Mouse (Mus musculus): ENCODE measurements around the gene Dhx30. TPM values are rescaled to one million over a fixed set of nuclear protein-coding genes. Genes with fewer than 3 reads are reported as not detected.

Gene Dhx30
- polyA plus RNA-seq (2017; shearing (Covaris generic)) = 141 TPM

DNA sequence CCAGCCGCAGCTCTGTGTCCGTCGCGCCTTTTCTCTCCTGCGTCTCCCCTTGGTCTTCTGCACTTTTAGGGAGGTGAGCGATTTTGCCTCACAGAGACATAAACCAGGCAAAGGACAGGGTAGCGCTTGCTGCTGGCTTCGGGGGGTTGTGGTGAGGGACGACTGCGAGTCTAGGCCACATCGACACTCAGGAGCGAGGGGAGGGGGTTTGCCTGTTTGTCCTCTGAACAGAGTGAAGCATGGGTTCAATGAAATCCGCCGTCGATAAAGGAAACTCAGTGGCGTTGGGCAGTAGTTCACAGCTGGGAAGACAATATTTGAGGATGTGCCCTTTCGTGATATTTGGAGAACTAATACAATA lies at the start of gene Dhx30:
Gene Dhx30, minus strand, starts transcription at position 52 of the 361 bp plus-strand sequence.

DNA sequence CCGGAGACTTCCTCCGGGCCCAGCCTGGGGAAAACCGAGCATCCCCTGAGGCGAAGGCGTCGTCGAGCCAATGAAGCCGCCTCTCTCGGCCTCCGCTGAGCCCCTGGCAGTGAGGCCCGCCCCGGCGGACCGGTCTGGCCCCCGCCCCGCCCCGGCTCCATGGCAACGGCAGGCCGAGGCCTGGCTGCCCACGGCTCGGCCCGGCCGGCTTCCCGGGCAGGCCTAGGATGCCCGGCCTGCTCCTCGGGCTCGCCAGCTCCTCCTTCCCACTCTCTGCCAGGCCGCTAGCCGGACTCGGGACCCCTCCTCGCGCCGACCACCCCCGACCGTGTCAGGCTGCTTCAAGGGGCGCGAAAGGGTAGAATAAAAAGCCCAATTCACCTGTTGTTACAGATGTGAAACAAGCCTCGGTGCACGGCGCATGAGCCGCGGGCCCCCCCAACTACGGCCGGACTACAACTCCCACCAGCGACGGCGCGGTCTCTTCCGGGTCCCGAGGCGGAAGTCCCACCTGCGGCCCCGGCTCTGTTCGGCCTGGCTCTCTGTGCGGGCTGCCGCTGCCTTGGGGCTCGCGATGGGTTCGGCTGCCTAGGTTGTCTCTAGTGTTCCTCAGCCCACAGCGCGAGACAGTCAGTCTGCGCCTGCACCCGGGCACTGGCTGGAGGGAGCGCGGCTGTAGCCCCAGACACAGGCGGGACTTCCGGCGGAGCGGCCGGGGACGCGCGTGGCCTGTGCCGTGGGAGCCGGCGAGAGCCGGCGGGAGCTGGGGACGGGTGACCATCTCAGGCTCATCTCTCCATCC lies 452 bp downstream of the Dhx30 start, which contains the start of gene Smarcc1:
Gene Smarcc1, plus strand, starts transcription at position 732 of the 802 bp plus-strand sequence.

Other genes starting within 250 kb of the Dhx30 start
- gene Cdc25a, start 242.3 kb downstream of the Dhx30 start, polyA plus RNA-seq (2017; shearing (Covaris generic)) = 10.7 TPM
- gene Map4, start 186.4 kb downstream of the Dhx30 start, polyA plus RNA-seq (2017; shearing (Covaris generic)) = 84.7 TPM
- 33.3 TPM for gene Smarcc1, start 122 bp downstream of the Dhx30 start, polyA plus RNA-seq (2017; shearing (Covaris generic))
- 0.10 TPM for gene Cspg5, start 126.0 kb upstream of the Dhx30 start, polyA plus RNA-seq (2017; shearing (Covaris generic))
- gene Elp6, start 187.3 kb upstream of the Dhx30 start, polyA plus RNA-seq (2017; shearing (Covaris generic)) = 15.1 TPM
- 36.3 TPM for gene Scap, start 215.5 kb upstream of the Dhx30 start, polyA plus RNA-seq (2017; shearing (Covaris generic))